Mouse (Mus musculus) intestine, embryonic 14.5 days (tissue): ENCODE measurements around the gene Gmeb1. TPM values are rescaled to one million over a fixed set of nuclear protein-coding genes. Genes with fewer than 3 reads are reported as not detected.

Experiments
- ATAC-seq: fragments of 200-750 bp; cut with Nextera tagmentation; replicated peaks from 2 replicates; pipeline ENCODE4 v1.8.0; 2017; ENCODE audit warnings: low read depth, moderate number of reproducible peaks, moderate TSS enrichment, moderate library complexity; ENCODE audit not compliant: low FRiP score, low TSS enrichment
- DNase-seq: peaks from one replicate; pipeline ENCODE4 v3.0.0-alpha.2; 2018; ENCODE audit warnings: low spot score
- H3K27ac ChIP-seq: fragments of 300-500 bp; sonication (generic); 2 replicates; pipeline ENCODE4 v1.5.1; 2014; ENCODE audit warnings: low read depth, mild to moderate bottlenecking, control low read depth
- H3K27me3 ChIP-seq: fragments of 300-500 bp; sonication (generic); replicated peaks from 2 replicates; pipeline ENCODE4 v1.6.1; 2014; ENCODE audit warnings: low read length, control low read depth; ENCODE audit not compliant: control insufficient read depth, insufficient read depth
- H3K36me3 ChIP-seq: fragments of 300-500 bp; sonication (generic); 2 replicates; pipeline ENCODE4 v1.6.1; 2014; ENCODE audit warnings: low read length, control low read depth; ENCODE audit not compliant: control insufficient read depth, insufficient read depth
- H3K4me1 ChIP-seq: fragments of 300-500 bp; sonication (generic); replicated peaks from 2 replicates; pipeline ENCODE4 v1.6.1; 2014; ENCODE audit warnings: low read length, control low read depth, mixed read lengths; ENCODE audit not compliant: control insufficient read depth, insufficient read depth
- H3K4me2 ChIP-seq: fragments of 300-500 bp; sonication (generic); 2 replicates; pipeline ENCODE4 v1.6.1; 2014; ENCODE audit warnings: low read length
- H3K4me3 ChIP-seq: fragments of 300-500 bp; sonication (generic); 2 replicates; pipeline ENCODE4 v1.5.1; 2014; ENCODE audit warnings: low read depth, low read length, control low read depth, mixed read lengths
- H3K9ac ChIP-seq: fragments of 300-500 bp; sonication (generic); 2 replicates; pipeline ENCODE4 v1.6.1; 2014; ENCODE audit warnings: mild to moderate bottlenecking, low read length
- H3K9me3 ChIP-seq: fragments of 300-500 bp; sonication (generic); 2 replicates; pipeline ENCODE4 v1.6.1; 2016; ENCODE audit warnings: low read length, control low read depth; ENCODE audit not compliant: control insufficient read depth
- WGBS: fragments of 180-500 bp; shearing (Covaris S2); extraction: QIAGEN DNeasy Blood & Tissue Kit; methylation state at CpG from one replicate; pipeline ENCODE4 v1.1.7; 2014; 5-methylcytosine and 5-hydroxymethylcytosine counted together
- polyA plus RNA-seq: library from polyadenylated mRNA; unstranded; fragments of >200 nt; fragmentation: Nextera tagmentation; extraction: Ambion mirVana; gene quantifications from 2 replicates; pipeline ENCODE4 v1.2.1, GENCODE M21; 2014

Gene Gmeb1
- polyA plus RNA-seq, 1 experiment from 2014 or later, result 31.6 TPM

GRCm38 (mm10) chr4:132268871-132269739 lies 7.7 kb upstream of the Gmeb1 start:
- no peaks in the 10 kb centered on the region for H3K9me3 ChIP-seq
- H3K4me2 ChIP-seq, result no peak overlapping the region
- no peak for DNase-seq
- H3K36me3 ChIP-seq, result no peaks in the 10 kb centered on the region
- peak overlapping the region; percentile 97; the same call in 1 of the 2 replicates for H3K27ac ChIP-seq
- H3K27me3 ChIP-seq, result no peaks in the 10 kb centered on the region
- ATAC-seq, result peak; percentile 26; the same call in 1 of the 2 replicates
- no peak overlapping the region for H3K9ac ChIP-seq
- H3K4me1 ChIP-seq, result peaks cover 4% of the 10 kb centered on the region; the same call in 1 of the 2 replicates
- no peak overlapping the region for H3K4me3 ChIP-seq
- WGBS, result 12% methylated on average over 6 of the region's 6 CpGs

- Histone ChIP-seq H3K27me3 (no peaks in the 10 kb centered on the region), H3K4me1 (peaks cover 2% of the 10 kb centered on the region; the same call in 1 of the 2 replicates), H3K36me3 (no peaks in the 10 kb centered on the region), H3K4me2 (no peak overlapping the region), H3K27ac (no peak overlapping the region), H3K4me3 (no peak overlapping the region), H3K9ac (no peak overlapping the region), H3K9me3 (no peaks in the 10 kb centered on the region)
- 81% methylated on average over 3 of the region's 3 CpGs for WGBS
- ATAC-seq (no peak), DNase-seq (no peak)
Observed at GRCm38 (mm10) chr4:132266835-132267349, 5.5 kb upstream of the Gmeb1 start.

GRCm38 (mm10) chr4:132263313-132263712 lies 1.9 kb upstream of the Gmeb1 start:
- Histone ChIP-seq H3K36me3 (no peaks in the 10 kb centered on the region), H3K9ac (no peak overlapping the region), H3K4me2 (no peak overlapping the region), H3K27me3 (no peaks in the 10 kb centered on the region), H3K4me1 (peaks cover 4% of the 10 kb centered on the region; the same call in 1 of the 2 replicates), H3K27ac (no peak overlapping the region), H3K9me3 (no peaks in the 10 kb centered on the region), H3K4me3 (no peak overlapping the region)
- whole genome bisulfite sequencing, result 95% methylated on average over 7 of the region's 7 CpGs
- DNase-seq, result no peak
- ATAC-seq, result no peak

- Histone ChIP-seq H3K36me3 (no peaks in the 10 kb centered on the region), H3K27ac (no peak overlapping the region), H3K9ac (no peak overlapping the region), H3K4me3 (no peak overlapping the region), H3K4me1 (peaks cover 4% of the 10 kb centered on the region; the same call in 1 of the 2 replicates), H3K27me3 (no peaks in the 10 kb centered on the region), H3K9me3 (no peaks in the 10 kb centered on the region), H3K4me2 (peak overlapping the region; percentile 74)
- WGBS, result 69% methylated on average over 5 of the region's 5 CpGs
- ATAC-seq (no peak), DNase-seq (no peak)
Observed at GRCm38 (mm10) chr4:132262358-132262616, 885 bp upstream of the Gmeb1 start.

GRCm38 (mm10) chr4:132260404-132261379 lies 710 bp downstream of the Gmeb1 start:
- Histone ChIP-seq H3K9ac (peak overlapping the region; percentile 92), H3K9me3 (no peaks in the 10 kb centered on the region), H3K27ac (peak overlapping the region; percentile 93), H3K4me2 (peak overlapping the region; percentile 94), H3K27me3 (no peaks in the 10 kb centered on the region), H3K36me3 (no peaks in the 10 kb centered on the region), H3K4me1 (peaks cover 4% of the 10 kb centered on the region; the same call in 1 of the 2 replicates), H3K4me3 (peak overlapping the region; percentile 79)
- peak; percentile 80 for DNase-seq
- WGBS, result 5% methylated on average over 14 of the region's 64 CpGs
- ATAC-seq, result peak; percentile 84

- no peak overlapping the region for H3K4me3 ChIP-seq
- 81% methylated on average over 4 of the region's 4 CpGs for WGBS
- H3K27ac ChIP-seq, result no peak overlapping the region
- no peak for ATAC-seq
- no peaks in the 10 kb centered on the region for H3K9me3 ChIP-seq
- H3K27me3 ChIP-seq, result no peaks in the 10 kb centered on the region
- no peak overlapping the region for H3K4me2 ChIP-seq
- H3K36me3 ChIP-seq, result no peaks in the 10 kb centered on the region
- peaks cover 4% of the 10 kb centered on the region; the same call in 1 of the 2 replicates for H3K4me1 ChIP-seq
- no peak overlapping the region for H3K9ac ChIP-seq
- no peak for DNase-seq
Observed at GRCm38 (mm10) chr4:132259248-132259647, 2.2 kb downstream of the Gmeb1 start.

GRCm38 (mm10) chr4:132256384-132256783 lies 5.0 kb downstream of the Gmeb1 start:
- no peak overlapping the region for H3K27ac ChIP-seq
- 89% methylated on average over 3 of the region's 3 CpGs for WGBS

GRCm38 (mm10) chr4:132254986-132255385 lies 6.4 kb downstream of the Gmeb1 start:
- Histone ChIP-seq H3K9ac (no peak overlapping the region), H3K27ac (no peak overlapping the region), H3K27me3 (no peaks in the 10 kb centered on the region), H3K4me3 (no peak overlapping the region), H3K36me3 (peaks cover 18% of the 10 kb centered on the region), H3K4me2 (no peak overlapping the region), H3K4me1 (no peaks in the 10 kb centered on the region; the same call in 1 of the 2 replicates), H3K9me3 (no peaks in the 10 kb centered on the region)
- ATAC-seq, result no peak
- no peak for DNase-seq
- 71% methylated on average over 3 of the region's 3 CpGs for WGBS

More at GRCm38 (mm10) chr4:132256384-132256783, 5.0 kb downstream of the Gmeb1 start:
- Histone ChIP-seq H3K4me2 (no peak overlapping the region), H3K27me3 (no peaks in the 10 kb centered on the region), H3K9me3 (no peaks in the 10 kb centered on the region), H3K4me1 (no peaks in the 10 kb centered on the region; the same call in 1 of the 2 replicates), H3K4me3 (no peak overlapping the region), H3K9ac (no peak overlapping the region), H3K36me3 (peaks cover 4% of the 10 kb centered on the region)
- DNase-seq, result no peak
- no peak for ATAC-seq
